Mouse (Mus musculus): ENCODE measurements around the gene Prkcq. TPM values are rescaled to one million over a fixed set of nuclear protein-coding genes. Genes with fewer than 3 reads are reported as not detected.
A peak's percentile ranks its signal among the peaks of the same experiment; 100 is the strongest.

Gene Prkcq
- polyA plus RNA-seq, 3 experiments from 2014 or later = 86.5 to 144 (median 99.9) TPM

DNA sequence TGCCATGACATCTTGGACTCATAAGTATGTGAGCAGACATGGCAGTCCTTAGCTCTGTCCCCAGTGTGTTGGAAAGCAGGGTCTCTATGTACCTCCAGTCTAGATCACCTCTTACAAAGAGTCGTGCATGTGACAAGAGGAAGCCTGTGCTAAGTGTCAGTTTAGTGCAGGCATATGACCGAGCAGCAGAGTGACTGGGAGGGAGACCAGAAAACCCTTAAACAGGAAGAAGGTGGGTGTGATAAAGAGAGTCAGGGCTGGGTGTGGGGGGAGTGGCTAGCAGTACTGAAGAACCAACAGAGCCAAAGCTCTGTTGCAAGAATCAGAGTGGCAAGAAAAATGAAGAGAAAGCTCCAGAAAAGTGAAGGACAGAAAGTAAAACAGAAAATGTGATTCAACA is 15.3 kb downstream of the Prkcq start:
- peak; percentile 87 for ATAC-seq

DNA sequence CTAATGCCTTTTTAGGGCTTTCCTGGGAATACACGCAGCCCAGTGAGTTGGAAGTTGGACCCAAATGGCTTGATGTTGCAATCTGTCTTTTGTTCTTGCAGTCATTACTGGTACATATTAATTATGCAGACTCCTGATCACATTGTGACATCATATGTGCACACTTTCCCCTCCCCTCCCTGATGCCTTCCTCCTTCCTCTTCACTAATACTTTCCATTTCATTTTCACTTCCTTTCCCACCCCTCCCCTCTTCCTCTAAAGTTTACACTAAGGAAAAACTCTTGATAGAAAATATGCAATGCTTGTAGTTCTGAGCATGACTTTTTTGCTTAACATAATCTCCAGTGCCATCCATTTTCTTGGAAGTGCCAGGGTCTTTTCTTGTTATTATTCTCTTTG is 16.4 kb downstream of the Prkcq start:
- ATAC-seq = peak; percentile 27

DNA sequence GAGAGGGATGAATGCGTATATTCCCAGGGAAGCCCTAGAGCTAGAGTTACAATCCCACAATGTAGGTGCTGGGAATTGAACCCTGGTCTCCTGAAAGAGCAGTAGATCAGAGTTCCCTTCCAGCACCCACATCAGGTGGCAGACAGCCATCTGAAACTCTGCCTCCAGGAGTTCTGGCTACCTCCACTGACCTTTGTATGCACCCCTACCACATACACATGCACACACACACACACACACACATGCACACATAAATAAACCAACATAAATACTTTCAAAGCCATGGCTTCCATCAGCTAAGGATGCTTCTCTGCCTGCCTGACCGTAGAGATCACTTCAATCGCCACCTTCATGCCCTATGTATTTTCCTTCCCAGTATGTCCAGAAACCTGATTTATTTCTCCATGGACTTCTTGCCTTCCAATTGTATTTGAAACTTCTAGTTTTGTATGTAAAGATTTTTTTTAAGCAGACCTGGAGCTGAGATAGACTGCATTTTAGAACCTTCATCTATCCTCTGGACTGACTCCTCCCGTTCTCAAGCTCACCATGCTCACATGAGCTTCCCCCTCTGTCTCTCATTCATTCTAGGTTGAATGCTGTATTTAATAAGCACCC is 17.4 kb downstream of the Prkcq start:
- no peak for ATAC-seq

DNA sequence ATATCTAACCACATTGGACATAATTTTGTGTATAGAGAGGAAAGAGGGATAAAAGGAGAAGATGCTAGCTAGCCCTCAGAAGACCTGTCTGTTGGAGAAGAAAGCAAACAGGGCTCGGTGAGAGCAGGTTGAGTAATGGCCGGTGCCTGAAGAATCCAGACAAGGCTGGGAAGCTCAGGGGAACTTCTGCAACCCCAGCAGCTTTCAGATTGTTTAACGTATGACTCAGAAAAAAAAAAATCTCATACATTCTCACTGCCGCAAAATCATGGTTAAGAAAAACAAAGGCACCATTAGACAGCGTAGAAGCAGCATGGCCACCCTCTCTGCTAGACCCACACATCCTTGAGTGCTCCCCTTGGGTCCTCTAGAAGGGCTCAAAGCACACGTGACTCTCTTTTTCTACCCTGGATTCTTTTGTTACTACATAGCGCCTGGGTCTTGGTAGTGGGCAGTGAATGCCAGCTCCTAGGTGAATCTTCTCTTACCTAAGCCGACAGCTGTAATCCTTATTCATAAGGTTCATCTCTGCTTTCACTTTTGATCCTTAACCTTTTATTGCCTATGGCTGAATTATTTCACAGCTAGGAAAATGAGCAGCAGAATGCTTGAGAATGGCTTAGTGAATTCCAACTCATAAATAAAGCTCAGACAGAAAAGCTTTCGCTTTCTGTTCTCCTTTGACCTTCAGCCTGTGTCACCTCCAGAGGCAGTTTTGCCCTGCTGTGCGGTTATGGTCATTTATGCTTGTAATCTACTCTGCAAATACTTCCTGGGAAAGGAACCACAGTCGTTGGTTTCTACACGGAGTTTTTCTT is 20.6 kb downstream of the Prkcq start:
- ATAC-seq = peak; percentile 26

DNA sequence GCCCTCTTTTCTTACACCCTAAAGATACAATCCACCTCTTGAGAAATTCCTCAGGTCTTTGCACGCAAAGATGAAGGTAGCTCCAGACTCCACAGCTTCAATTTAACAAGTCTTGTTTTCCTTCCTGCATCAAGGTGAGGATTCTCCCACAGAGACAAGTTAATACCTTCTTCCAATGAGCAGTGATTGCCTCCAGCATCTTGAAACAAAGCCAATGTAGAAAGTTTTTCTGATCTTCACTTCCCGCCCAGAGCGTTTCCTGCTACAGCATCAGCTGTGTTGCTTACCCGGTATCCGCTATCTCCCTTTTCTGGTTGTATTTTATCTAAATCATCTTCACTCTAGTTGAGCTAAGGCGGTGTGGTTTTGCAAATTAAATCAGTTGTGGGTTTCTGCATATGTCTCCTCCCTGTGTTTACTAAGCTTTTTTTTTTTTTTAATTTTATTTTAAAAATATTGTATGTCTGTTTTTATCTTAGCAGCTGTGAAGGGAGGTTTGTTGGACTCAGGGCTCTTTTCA is 21.3 kb downstream of the Prkcq start:
- ATAC-seq = peak; percentile 69

DNA sequence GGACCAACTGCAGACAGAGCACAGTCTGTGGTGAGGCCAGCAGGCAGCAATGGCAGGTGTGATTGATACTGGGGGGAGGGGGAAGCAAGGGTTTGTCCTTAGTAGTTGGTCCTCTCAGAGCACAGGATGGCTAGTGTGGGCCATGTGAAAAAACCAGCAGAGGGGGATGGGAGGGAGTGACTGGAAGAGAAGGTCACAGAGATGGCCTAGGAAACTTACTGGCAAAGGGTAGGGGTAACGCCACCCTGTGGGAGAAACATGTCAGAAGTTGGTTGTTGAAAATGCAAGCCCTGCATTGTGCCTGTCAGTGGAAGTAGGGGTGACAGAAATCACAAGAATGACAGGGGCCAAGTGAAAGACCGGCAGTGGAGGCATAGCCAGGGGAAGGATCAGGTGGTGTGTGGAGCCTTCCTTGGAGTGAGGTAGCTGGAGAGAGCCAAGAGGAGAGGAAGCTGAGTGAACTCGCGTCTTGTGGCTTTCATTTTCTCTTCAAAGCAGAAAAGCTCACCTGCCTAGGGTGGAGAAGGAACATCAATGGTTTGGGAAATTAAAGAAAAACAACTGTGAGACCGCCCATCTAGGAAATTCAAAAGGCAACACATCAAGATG is 22.9 kb downstream of the Prkcq start:
- ATAC-seq = peak; percentile 44

DNA sequence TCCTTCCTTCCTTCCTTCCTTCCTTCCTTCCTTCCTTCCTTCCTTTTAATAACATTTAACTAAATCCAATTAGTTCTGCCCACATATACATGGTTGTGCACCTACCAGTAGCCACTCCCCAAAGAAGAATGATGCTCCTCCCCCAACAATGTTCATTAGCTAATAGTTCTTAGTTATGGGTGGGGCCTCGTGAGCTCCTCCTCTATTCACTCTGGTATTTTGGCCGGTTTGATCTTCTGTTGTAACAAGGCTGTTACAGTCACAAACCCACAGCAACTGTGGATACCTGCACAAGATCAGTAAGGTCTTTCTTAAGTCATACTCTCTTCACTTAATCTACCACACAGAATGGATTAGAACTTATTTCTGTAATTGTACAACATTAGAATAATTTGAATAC is 24.2 kb downstream of the Prkcq start:
- no peak for ATAC-seq

DNA sequence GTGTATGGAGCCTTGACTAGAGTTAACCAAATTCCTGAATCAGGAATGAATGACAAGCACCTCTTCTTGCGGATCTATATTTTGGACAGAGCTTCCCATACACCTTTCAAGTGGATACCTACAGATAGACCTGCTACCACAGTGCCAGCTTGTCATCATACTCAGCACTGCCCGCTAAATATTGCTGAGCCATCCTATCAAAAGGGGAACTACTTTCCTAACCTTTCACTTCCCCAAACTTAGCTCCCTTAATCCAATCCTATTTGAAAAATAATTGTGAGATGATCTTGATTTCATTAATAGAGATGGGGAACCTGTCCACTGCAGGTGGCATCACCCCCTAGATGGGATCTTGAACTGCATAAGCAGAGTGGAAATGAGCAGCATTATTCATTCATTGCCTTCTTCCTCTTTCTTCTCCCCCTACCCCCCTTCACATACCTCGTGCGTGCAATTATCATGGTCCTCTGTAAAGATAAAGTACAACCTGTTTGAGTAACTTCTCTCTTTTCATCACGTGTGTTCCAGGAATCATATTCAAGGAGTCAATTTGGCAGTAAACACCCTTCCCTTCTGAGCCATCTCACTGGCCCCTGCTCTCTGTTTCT is 25.1 kb downstream of the Prkcq start:
- no peak for ATAC-seq

DNA sequence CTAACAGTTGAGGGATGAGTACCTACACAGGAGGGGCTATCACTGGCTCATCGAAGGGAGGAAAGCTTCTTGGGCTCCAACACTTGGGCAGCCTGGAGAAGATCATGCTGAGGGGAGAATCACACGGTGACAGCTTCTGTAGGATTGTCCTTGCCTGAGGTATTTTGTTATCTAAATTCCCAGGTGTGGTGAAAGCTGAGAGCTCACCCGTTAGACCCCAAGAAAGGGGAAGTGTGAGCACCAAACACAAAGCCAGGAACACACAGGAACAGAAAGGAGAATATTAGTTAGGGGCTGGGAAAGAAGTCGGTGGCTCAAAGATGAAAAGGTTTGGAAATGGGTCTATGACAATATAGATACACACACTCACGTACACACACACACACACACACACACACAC is 27.7 kb downstream of the Prkcq start:
- ATAC-seq = no peak

DNA sequence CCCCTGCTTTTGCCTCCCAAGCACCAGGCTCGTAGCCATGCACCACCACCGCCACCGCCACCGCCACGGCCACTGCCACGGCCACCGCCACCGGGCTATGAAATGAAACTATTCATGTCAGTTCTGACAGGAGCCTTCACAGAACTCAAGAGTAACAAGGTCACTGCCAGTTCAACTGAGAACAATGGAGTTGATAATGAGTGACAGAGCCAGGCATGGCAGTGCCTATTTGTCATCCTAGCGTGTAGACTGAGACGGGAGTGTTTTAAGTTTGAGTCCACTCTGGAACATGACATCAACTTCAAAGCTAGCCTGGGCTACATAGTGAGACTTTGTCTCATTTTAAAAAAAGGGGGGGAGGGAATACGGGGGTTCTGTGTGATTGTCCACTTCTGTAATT is 30.9 kb downstream of the Prkcq start:
- ATAC-seq = peak; percentile 15

DNA sequence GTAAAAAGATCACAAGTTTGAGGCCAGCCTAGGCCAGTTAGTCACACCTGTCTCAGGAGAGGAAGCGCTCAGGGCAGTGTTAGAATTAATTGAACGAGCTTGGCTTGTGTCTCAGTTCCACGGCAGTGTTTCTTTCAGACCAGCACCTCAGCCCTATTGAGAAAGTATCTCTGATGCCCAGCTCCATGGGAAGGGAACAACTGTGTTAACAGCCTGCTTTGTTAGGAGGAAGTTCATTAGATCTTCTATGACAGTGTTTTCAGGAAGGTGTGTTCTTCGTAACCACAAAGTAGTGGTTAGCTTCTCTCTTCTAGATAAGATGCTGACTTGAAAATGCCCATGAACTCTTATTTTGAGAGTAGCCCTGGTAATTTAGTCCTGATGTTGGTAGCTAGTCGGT is 31.4 kb downstream of the Prkcq start:
- peak; percentile 48 for ATAC-seq

DNA sequence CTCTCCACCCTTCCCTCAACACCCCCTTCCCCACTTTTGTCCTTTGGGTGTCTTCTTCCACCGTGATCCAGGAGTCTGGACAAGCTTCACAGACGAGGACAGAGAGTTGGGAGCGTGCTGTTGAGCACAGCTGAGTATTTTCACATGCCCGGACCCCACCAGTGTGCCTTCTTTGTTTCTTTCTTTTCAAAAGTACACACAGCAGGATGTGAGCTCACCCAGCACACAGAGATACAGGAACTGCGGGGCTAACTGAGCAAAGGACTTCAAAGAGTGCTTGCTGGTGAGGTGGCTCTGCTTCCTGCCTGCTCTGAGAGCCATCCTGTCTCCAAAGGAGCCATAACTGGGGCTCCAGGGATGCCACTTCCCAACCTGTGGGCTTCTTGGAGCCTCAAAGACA is 32.3 kb downstream of the Prkcq start:
- ATAC-seq = peak; percentile 82

DNA sequence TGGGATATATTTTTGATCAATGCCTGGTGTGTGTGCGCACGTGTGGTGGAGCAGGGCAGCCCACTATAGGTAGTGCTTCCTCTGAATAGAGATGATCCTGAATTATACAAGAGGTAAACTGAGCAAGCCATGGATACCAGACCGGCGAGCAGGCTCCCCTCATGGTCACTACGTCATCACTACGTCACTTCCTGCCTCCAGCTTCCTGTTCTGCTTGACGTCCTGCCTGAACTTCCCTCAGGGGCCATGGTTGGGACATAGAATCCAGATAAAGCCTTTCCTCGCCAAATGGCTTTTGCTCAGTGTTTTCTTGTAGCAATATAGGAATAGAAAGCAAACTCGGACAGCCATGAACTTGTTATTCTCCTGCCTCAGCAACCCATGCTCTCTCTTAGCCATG is 33.1 kb downstream of the Prkcq start:
- peak; percentile 15 for ATAC-seq

DNA sequence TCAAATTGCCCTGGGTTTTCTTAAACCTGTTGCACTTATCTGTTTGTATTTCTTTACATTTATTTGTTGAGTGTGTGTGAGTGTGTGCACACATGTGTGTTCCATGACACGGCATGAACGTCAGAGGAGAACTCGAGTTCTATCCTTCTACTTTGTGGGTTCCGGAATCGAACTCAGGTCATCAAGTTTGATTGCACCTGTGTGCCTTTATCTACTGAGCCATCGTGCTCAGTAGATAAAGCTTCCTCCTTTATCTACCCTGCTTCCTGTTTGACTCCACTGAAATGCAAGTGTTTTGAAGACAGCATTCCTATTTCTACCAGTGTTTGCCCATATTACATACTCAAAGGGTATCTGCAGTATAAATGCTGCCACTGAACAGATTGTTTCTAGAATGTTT is 33.8 kb downstream of the Prkcq start:
- peak; percentile 5 for ATAC-seq

DNA sequence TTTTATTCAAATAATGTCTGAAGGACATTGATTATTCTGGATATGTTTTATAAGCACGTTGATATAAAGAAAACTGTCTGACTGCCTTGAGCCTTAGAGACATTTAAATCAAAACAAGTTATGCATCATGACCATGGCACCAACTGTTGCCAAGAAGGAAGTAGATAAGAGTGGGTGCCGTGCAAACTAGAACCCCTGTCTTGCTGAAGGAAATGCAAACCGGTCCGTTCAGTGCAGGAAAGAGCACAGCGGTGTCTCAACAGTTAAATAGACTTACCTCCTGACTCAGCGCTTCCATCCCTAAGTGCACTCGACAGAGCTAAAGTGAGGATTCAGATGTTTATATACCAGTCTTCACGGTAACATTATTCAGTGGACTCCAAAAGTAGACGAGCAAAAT is 36.4 kb downstream of the Prkcq start:
- ATAC-seq = peak; percentile 16

DNA sequence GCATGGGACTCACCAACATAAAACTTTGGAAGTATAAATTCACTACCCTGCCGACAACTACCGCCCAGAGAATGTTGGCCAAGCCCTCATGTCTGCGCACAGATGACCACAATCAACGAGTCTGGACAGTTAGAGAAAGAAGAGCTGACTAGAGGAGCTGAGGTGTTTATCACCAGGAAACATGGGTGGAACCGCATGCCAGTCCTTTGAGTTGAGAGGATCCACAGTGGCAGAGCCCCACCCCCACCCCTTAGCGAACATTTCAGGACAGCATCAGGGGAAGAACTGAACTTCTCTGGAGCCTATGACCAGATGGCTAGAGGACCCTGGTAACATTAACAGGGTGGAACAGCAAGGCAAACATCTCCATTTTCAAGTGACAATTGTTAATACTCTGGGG is 37.4 kb downstream of the Prkcq start:
- no peak for ATAC-seq

DNA sequence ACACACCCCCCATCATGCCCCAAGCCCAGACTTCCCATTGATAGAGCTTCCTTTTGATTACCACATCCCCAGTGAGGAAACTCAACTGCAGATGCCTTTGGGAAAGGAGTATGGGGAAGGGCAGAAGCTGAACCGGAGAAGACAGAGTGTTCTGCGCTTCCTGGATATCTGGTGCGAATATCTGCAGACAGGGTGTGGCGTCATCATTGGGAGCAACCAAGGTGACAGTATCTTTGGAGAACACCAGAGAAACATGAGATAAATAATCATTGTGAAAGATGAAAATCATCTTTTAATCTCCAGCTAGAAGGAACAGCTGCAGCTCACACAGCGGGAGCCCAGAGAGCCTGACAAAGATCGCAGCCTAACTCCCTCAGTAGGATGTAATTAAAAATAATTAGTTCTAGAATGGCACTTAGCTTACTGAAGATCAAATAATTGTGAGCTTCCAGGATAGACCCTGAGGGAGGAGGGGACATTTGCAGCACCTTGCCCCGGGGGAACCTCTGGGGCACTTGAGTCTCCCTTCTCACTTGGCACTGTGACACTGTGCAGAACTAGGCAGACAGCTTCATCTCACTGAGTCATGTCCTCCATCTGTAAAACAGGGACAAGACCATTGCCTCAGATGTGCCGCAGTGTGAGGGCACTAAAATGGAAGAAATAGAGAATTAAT is 38.5 kb downstream of the Prkcq start:
- ATAC-seq = no peak

DNA sequence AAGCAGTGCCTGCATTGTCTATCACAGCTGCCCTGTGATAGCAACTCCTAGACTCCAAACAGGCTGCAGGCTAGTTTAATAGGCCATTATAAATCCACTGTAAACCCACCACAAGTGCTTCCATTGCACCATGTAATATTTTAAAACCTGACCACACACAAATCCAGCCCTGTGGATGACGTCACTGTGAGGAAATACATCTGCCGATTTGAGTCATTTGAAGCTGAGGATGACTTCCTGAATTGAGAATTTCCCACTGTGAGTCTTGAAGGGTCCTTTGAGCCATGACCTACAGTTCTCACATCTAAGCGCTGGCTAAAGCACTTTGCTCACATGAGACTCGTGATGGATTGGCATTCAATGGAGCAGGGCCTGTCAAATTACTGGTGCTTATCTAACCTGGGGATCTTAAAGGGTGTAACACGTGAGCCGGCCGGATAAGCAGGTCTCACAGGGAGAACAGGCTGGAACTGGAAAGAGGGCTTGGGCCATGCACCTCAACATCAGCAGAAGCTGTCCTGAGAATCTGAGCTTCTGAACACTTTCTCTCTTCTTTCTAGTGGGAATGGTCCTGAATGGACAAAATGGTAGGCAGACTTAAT is 40.2 kb downstream of the Prkcq start:
- ATAC-seq = peak; percentile 53

DNA sequence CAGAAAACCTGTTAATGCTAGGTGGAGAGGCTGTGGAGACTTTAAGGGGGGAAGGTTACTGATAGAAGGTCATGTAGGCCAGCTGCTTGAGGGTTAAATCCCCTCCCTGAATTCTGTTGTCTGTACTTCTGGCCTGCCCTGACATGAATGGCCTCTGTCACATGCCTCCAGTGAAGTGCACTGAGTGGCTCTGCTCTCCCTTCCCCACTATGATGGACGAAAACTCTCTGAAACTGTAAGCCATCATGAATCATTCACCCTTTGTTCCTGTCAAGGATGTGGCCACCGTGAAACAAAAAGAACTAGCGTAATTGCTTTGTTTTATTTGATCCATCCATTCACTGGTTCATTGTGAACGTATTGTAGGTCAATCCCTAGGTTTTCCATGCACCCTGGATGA is 44.5 kb downstream of the Prkcq start:
- peak; percentile 27 for ATAC-seq

DNA sequence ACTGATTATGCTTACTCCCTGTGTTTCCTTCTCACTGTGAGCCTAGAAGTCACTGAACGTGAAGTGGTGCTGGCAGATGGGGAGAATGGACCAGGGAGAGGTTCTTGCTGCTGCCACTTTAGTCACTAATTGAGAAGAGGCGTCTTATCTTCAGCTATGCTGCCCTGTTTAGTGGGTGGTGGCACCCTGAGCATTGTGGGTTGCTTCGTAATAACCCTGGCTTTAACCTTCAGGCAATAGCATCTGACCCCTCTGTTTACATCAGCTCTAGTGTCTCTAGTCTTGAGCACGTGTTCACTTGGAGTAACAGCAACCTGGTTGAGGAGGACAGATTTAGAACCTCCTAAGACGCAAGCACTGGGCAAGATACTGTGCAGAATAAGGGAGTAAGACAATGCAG is 44.9 kb downstream of the Prkcq start:
- ATAC-seq = no peak

DNA sequence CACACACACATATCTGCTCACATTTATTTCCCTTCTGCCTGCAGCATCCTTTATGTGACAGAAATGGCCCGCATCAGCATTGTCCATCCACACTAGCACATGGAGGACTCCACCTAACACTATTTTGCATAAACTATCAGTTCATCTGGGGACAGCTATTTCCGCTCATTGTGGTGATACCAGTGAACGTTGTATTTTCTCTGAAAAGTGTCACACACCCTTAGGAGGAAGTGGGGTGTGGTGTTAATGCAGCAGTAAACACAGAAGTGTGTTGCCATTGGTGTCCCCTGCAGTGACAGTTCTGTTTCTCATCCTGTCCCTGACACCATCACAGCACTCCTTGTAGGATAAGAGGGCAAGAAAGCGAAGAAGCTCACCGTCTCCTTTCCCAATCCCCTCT is 46.2 kb downstream of the Prkcq start:
- ATAC-seq = peak; percentile 89

DNA sequence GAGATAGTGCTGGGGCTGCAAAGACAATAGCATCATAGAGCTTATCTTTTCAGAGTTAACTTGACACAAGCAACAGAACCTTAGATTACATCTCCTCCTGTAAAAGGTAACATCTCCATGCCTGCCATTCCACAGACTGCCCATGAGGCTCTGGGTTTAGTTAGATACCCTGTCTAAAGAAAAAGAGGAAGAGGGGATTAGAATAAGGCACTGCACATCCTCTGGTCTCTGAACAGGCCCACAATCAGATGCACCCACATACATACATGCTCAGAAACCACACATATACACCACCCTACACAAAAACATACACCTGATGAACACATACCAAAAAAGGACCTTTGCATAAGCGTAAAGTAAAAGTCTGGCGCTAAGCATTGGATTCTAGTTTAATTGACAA is 47.4 kb downstream of the Prkcq start:
- no peak for ATAC-seq

All from inflammation-experienced regulatory T-cells, adult 6 months (primary cell).